Mouse (Mus musculus): Measurements from ENCODE around the gene Hpca.

- no peak for TF ChIP-seq POLR2A (IDR thresholded peaks at IDR 0.05; ENCODE audit: borderline replicate concordance, low read depth, low read length)
- TF ChIP-seq CTCF (IDR thresholded peaks at IDR 0.05; ENCODE audit: low read depth, low read length): no peak
These were observed 24.6 kb upstream of the Hpca start for GRCm38 (mm10) chr4:129146392-129146791.

Measured in bone marrow macrophage, adult 2 months (primary cell).